Mouse (Mus musculus): ENCODE data around the gene Gm20716.

GRCm38 (mm10) chr2:168149241-168149640, 80.9 kb downstream of the Gm20716 start:
- TF ChIP-seq CTCF (IDR thresholded peaks at IDR 0.05; ENCODE audit: borderline replicate concordance, insufficient read depth, low read length), result no peak
- TF ChIP-seq POLR2A (IDR thresholded peaks at IDR 0.05; ENCODE audit: low read depth, low read length), result no peak

Measured in embryonic fibroblast, embryonic 13.5 days (primary cell).